Mouse (Mus musculus) C2C12 (cell line): ENCODE measurements around the gene Fetub. TPM values are rescaled to one million over a fixed set of nuclear protein-coding genes. Genes with fewer than 3 reads are reported as not detected.
A peak's percentile ranks its signal among the peaks of the same experiment; 100 is the strongest.

ENCODE experiments used
- H3K27me3 ChIP-seq: one replicate; pipeline ENCODE4 v1.6.1; 2011; ENCODE audit not compliant: control insufficient read depth, insufficient read depth, insufficient read length
- H3K36me3 ChIP-seq: one replicate; pipeline ENCODE4 v1.6.1; 2011; ENCODE audit not compliant: control insufficient read depth, insufficient read depth
- H3K4me3 ChIP-seq: one replicate; pipeline ENCODE4 v1.5.1; 2011; ENCODE audit warnings: mild to moderate bottlenecking, control low read depth; ENCODE audit not compliant: poor library complexity, insufficient read depth, severe bottlenecking
- H3K79me2 ChIP-seq: one replicate; pipeline ENCODE4 v1.6.1; 2011; ENCODE audit not compliant: control insufficient read depth, insufficient read depth
- H3K79me3 ChIP-seq: one replicate; pipeline ENCODE4 v1.6.1; 2011; ENCODE audit warnings: low read depth, control low read depth
- H3ac ChIP-seq: one replicate; pipeline ENCODE3; 2011; ENCODE audit warnings: low read depth; ENCODE audit not compliant: control insufficient read depth, insufficient read length
- CEBPB ChIP-seq: IDR thresholded peaks from one replicate; pipeline ENCODE4 v1.6.1; 2011; ENCODE audit warnings: low read depth, mild to moderate bottlenecking, control low read depth, moderate library complexity
- CTCF ChIP-seq: IDR thresholded peaks from one replicate; pipeline ENCODE4 v1.5.1; 2011; ENCODE audit not compliant: control insufficient read depth, insufficient read depth, insufficient read length
- FOSL1 ChIP-seq: IDR thresholded peaks from one replicate; pipeline ENCODE4 v1.8.0; 2011; ENCODE audit warnings: mild to moderate bottlenecking, low read length; ENCODE audit not compliant: poor library complexity, insufficient read depth, severe bottlenecking
- MAX ChIP-seq: IDR thresholded peaks from one replicate; pipeline ENCODE4 v1.6.1; 2011; ENCODE audit warnings: mild to moderate bottlenecking, control low read depth
- MYOD1 ChIP-seq: IDR thresholded peaks from one replicate; pipeline ENCODE4 v1.6.1; 2011; ENCODE audit warnings: low read depth; ENCODE audit not compliant: control insufficient read depth, insufficient read length
- MYOG ChIP-seq: IDR thresholded peaks from one replicate; pipeline ENCODE4 v1.6.1; 2011; ENCODE audit not compliant: control insufficient read depth, insufficient read length; ENCODE audit errors: extremely low read depth
- USF1 ChIP-seq: IDR thresholded peaks from one replicate; pipeline ENCODE4 v1.6.1; 2011; ENCODE audit warnings: low read depth, mild to moderate bottlenecking, control low read depth, moderate library complexity
- long read RNA-seq, 2 experiments: library from polyadenylated mRNA; unstranded; transcript quantifications; one replicate each; pipeline ENCODE4 v2.0.0; 2019 to 2020
- polyA plus RNA-seq: library from polyadenylated mRNA; unstranded; fragments of >200 nt; fragmentation: generic; extraction: Trizol; gene quantifications from one replicate; pipeline ENCODE4 v1.2.1, GENCODE M21; 2012; ENCODE audit warnings: missing spikeins

The Fetub gene
- 2.3 TPM for polyA plus RNA-seq
- long read RNA-seq, experiment 1, partial matches to known transcripts: 4 of 6 reads
- long read RNA-seq, experiment 1, other reads (novel, unspliced or antisense): 0 of 6 reads
- long read RNA-seq, experiment 2, partial matches to known transcripts: 0 of 3 reads
- long read RNA-seq, experiment 2, other reads (novel, unspliced or antisense): 0 of 3 reads

DNA sequence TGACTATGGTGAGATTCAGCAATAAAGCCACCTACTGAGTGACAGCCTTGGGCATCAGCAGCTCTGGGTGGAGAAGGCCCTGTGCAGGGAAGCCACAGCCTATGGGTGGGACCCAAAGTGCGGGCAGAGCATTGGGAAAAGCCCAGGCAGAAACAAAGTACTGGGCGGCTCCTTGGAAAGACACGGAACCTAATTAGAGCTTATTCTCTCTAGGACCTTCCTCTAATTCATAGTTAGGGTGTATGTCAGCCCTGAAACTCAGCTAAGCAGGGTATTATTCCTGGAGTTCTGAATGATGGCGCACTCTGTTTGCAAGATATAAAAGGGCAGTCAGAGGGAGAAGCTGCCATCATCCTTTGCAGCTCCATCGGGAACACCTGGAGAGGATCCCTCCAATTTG lies at the start of gene Fetub:
TSS of gene Fetub (plus strand) at position 301 of the 400 bp plus-strand sequence.
- H3K27me3 ChIP-seq: no peaks in the 10 kb centered on the region
- TF ChIP-seq USF1: no peak
- no peak for TF ChIP-seq MAX
- TF ChIP-seq MYOD1: no peak
- no peak for TF ChIP-seq CTCF
- no peak for TF ChIP-seq CEBPB
- TF ChIP-seq FOSL1: no peak
- TF ChIP-seq MYOG: no peak
- no peaks in the 10 kb centered on the region for H3K79me2 ChIP-seq
- H3ac ChIP-seq: no peak within 1 kb of the TSS
- H3K36me3 ChIP-seq: no peaks in the 10 kb centered on the region
- no peaks in the 10 kb centered on the region for H3K79me3 ChIP-seq
- H3K4me3 ChIP-seq: no peak within 1 kb of the TSS

DNA sequence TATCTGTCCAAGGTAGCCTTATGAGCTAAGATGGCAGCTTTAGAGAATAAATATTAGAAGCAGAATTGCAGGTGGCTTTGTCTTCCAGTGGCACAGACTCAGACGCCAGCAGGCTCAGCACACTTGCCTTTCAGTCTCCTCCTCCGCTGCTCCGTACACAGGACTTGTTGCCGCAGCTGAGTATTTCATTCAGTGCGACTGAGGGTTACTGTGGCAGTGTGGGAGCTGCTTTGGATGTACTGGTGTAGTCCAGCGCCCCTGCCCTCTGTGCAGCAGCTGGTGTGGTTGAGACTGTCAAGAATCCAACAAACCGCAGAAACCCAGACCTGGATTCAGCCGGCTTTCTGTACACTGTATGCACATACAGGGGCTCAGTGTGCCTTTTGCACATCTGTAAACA lies 45.7 kb upstream of the Fetub start:
- H3K36me3 ChIP-seq: peaks cover 58% of the 10 kb centered on the region
- no peak overlapping the region for H3K4me3 ChIP-seq
- H3K79me2 ChIP-seq: no peaks in the 10 kb centered on the region
- no peaks in the 10 kb centered on the region for H3K79me3 ChIP-seq
- H3ac ChIP-seq: no peak overlapping the region
- no peak for TF ChIP-seq USF1
- TF ChIP-seq CEBPB: no peak
- no peak for TF ChIP-seq MYOG
- no peak for TF ChIP-seq MYOD1
- no peak for TF ChIP-seq MAX
- no peaks in the 10 kb centered on the region for H3K27me3 ChIP-seq

DNA sequence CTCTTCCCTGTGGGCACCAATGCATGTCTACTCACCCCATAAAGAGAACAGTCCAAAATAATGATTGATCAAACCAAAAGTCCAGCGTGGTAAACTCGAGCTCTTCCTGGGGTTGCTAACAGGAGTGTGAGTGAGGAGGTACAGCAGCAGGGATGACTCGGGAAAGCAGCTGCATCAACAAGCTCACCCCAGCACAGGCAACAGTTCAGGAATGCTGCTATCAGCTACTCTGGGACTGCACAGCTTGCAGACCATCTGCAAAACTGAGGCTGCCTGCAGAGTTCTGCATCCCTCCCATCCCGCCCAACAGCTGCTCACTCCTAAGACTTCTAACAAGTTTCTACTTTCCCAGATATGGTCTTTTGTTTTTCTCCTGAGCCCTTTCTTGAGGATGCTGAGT lies 44.8 kb upstream of the Fetub start:
- Histone ChIP-seq H3K79me2 (no peaks in the 10 kb centered on the region), H3ac (no peak overlapping the region), H3K79me3 (no peaks in the 10 kb centered on the region), H3K4me3 (no peak overlapping the region), H3K36me3 (peaks cover 49% of the 10 kb centered on the region), H3K27me3 (no peaks in the 10 kb centered on the region)
- TF ChIP-seq MYOD1: peak; percentile 54
- no peak for TF ChIP-seq MAX
- TF ChIP-seq FOSL1: no peak

DNA sequence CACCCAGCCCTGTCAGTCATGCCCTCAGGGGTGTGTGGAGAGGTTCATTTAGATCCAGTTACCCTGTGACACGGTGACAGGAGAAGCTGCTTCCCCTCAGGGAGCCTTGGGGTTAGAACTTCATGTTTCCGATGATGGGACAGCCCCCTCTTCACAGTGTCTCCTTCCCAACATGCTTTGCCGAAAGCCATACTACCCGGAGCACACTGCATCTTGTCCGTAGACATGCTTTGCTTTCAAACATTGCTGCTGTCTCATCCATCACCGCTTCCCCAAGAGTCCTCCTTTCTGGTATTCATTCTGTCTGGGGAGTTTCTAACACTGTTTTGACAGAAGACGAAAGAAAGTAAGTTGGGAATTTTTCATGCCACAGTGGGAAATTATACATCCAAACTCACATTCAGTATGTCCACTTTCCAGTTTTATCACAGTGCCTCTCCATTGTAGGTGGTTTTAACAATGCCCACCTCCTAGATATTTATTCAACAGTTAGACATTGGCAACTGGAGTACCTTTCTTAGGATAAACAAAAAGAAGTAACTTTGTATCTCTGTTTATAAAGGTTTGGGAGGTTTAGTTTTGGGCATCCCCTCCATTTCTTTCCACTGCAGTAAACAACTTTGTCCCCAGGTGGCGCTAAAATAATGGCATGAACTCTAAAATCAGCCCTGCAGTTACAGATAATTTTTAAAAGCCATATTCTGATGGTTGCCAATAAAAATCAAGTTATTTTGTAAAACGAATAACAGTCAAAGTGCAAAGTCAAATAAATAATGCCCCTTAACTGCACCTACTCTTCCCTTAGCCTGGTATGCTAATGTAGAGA lies 41.7 kb upstream of the Fetub start:
- Histone ChIP-seq H3K4me3 (no peak overlapping the region), H3K79me3 (no peaks in the 10 kb centered on the region), H3K79me2 (no peaks in the 10 kb centered on the region), H3K27me3 (no peaks in the 10 kb centered on the region), H3ac (no peak overlapping the region), H3K36me3 (peaks cover 20% of the 10 kb centered on the region)
- no peak for TF ChIP-seq USF1
- TF ChIP-seq FOSL1: no peak
- no peak for TF ChIP-seq CEBPB
- no peak for TF ChIP-seq CTCF
- no peak for TF ChIP-seq MYOD1
- TF ChIP-seq MAX: no peak
- TF ChIP-seq MYOG: no peak

DNA sequence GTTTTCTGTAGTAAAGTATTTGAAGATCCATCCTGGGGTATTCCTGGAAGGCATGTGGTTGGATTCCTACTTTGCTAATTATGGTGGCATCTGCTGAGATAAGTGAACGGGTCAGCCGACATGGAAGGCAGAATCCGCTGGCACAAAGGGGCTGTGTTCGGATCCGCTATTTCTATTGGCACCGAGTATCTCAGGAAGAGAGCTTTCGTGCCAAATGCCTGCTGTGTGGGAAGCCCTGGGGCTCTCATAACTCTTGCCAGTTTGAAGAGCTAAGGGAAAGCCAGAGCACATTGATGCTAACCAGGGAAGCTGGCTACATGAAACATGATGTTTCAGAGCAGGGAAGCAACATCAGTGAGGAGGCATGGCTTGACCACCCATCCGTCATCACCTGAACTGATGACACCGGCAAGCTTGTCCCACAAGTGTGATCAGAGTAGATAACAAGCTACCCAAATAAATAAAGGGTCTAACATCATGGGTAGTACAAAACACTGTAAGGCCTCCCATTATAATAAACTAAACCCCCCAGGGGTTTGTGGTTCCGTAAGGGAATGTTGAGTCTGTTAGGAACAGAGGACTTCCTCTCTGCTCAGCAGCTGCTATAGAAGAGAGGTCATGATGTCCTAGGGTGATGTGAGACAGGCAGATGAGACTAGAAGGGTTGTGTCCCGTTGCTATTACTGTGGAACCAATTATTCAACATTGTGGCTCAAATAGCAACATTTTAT lies 40.3 kb upstream of the Fetub start:
- no peaks in the 10 kb centered on the region for H3K79me2 ChIP-seq
- no peak overlapping the region for H3ac ChIP-seq
- H3K79me3 ChIP-seq: no peaks in the 10 kb centered on the region
- TF ChIP-seq MYOG: no peak
- no peak for TF ChIP-seq CTCF
- no peak for TF ChIP-seq MAX
- no peak for TF ChIP-seq CEBPB
- H3K4me3 ChIP-seq: no peak overlapping the region
- H3K36me3 ChIP-seq: peaks cover 8% of the 10 kb centered on the region
- no peaks in the 10 kb centered on the region for H3K27me3 ChIP-seq

DNA sequence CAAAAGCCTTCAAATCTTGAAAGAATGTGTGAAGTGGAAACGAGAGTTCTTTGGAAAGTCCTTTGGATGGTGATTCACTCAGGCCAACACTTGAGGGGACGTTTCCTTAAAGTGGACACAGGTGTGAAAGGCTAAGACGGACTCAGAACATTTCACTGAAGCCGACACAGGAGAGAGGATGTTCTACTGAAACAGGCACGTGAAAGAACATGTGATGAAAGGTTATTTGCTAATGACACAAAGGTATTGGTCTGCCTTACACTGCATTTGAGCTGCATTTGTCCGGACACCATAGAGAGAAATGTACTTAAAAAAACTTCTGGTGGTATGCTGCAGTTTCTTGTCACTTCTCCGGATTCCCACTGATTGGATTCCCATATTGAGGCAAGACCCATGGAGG lies 39.4 kb upstream of the Fetub start:
- no peak for TF ChIP-seq MYOD1
- TF ChIP-seq MYOG: no peak
- TF ChIP-seq FOSL1: no peak
- no peak for TF ChIP-seq USF1
- TF ChIP-seq CTCF: no peak
- no peak for TF ChIP-seq MAX
- no peak for TF ChIP-seq CEBPB
- no peaks in the 10 kb centered on the region for H3K36me3 ChIP-seq
- H3K4me3 ChIP-seq: no peak overlapping the region
- no peaks in the 10 kb centered on the region for H3K79me3 ChIP-seq
- no peak overlapping the region for H3ac ChIP-seq
- no peaks in the 10 kb centered on the region for H3K27me3 ChIP-seq
- H3K79me2 ChIP-seq: no peaks in the 10 kb centered on the region
